Mouse (Mus musculus) ZHBTc4 (cell line): ENCODE measurements at regions not wholly inside any gene's neighbourhood (a gene's known extent, or its start where the extent isn't known, plus 50 kb on each side); places are given as distances from the start of the nearest gene placed in this dataset.

Source experiments
- DNase-seq: peaks from one replicate; pipeline ENCODE4 v3.0.0-alpha.2; 2011; ENCODE audit warnings: low read depth, low spot score

DNA sequence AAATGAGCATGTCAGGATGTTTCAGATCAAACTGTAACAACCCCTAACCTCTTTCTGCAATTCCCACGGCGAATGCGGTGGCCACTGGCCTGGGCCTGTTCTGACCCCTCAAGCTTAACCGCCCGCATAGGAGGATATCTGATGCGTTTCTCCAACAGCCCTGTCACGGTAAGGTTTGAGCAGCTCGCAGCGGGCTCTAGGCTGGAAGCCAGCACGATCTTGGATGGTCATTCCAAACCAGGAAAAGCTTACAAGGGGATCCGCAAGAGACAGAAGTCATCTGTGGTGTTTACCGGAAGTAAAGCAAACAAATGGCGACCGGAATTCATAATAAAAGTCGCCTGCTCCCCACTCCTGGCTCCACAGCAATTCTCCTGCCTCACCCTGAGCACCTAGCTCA lies 281.7 kb downstream of the Pdcd6ip start:
- DNase-seq: no peak

GRCm38 (mm10) chr9:113421645-113422044 lies 286.4 kb downstream of the Pdcd6ip start:
- DNase-seq: peak; percentile 78

- no peak for DNase-seq
These were observed 286.9 kb downstream of the Pdcd6ip start for GRCm38 (mm10) chr9:113421121-113421520.

DNA sequence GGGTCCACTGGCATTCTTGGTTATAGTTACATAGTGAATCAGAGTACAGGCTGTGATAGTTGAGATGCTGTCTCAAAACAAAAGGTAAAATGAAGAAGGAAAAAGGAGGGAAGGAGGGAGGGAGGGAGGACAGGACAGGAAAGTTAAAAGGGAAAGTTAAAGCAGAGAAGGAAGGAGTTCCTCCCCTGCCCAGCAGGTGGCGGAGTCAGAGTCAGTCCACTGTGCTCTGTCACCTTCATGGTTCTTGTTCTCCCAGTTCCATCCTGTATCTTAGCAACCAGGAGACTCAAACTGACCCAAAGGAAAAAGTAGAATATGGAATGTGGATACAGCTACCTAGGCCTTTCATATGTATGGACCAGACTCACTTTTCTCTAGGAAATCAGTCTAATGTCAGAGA lies 288.3 kb downstream of the Pdcd6ip start:
- DNase-seq: peak; percentile 78

DNA sequence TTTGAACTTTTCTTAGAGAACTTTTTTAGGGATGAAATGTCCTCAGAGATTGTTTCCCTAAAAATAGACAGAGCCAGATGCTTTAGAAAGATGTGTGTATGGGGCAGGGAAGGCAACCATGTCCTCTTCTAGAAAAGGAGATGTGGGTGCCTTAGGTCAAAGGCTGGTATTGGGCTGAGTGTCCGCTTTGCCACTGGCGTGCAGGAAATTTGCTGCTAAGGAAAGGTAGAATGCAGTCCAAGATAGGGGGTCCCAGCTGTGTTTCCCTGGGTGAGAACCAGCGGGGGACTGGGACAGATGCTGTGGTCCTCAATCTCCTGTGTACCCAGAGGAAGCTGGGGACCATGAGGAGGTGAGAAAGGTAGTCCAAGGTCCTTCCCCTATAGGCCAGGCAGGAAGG lies 291.0 kb downstream of the Pdcd6ip start:
- DNase-seq: no peak

DNA sequence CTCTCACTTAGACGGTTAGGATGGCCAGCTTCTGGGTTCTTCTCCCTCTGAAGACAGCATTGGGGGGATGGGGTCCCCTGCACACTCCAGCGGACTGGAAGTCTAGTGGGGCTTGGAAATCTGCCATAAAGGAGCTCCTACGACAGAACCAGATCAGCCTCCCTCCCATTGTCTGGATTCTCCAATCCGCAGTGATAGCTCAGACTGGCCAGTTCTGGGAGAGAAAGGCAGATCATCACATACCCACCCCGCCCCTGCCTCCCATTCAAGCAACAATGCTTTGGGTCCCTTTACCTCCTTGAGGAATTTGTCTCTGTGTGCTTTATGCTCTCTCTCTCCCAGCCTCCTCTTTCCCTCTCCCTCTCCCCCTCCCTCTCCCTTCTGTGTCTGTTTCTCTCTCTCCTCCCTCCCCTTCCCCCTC lies 292.5 kb downstream of the Pdcd6ip start:
- DNase-seq: peak; percentile 86

- DNase-seq: no peak
These were observed 293.4 kb downstream of the Pdcd6ip start for GRCm38 (mm10) chr9:113414690-113415089.

GRCm38 (mm10) chr9:113413851-113414250 lies 294.2 kb downstream of the Pdcd6ip start:
- no peak for DNase-seq

DNA sequence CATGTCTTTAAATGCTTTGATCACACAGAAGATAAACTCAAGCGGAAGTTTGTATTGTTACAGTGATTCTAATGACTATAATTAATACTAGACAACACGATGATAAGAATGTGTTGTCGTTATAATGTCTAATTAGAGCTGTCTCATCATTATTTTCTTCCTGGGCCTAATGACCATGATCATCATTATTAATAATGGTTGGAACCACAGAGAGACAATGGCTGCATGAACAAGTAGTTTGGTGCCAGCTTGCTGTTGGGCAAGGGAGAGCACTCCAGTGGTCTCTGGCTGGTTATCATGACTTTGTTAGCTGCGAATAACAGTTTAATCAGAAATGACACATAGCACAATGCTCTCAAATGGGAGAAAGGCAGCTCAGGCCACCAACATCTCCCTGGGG lies 296.4 kb downstream of the Pdcd6ip start:
- no peak for DNase-seq

- no peak for DNase-seq
These were observed 299.5 kb downstream of the Pdcd6ip start for GRCm38 (mm10) chr9:113408521-113408920.

- no peak for DNase-seq
These were observed 313.7 kb downstream of the Pdcd6ip start for GRCm38 (mm10) chr9:113394320-113394719.

- DNase-seq: no peak
These were observed 320.7 kb downstream of the Pdcd6ip start for GRCm38 (mm10) chr9:113387356-113387755.

GRCm38 (mm10) chr9:113381591-113382110 lies 326.4 kb downstream of the Pdcd6ip start:
- DNase-seq: no peak

DNA sequence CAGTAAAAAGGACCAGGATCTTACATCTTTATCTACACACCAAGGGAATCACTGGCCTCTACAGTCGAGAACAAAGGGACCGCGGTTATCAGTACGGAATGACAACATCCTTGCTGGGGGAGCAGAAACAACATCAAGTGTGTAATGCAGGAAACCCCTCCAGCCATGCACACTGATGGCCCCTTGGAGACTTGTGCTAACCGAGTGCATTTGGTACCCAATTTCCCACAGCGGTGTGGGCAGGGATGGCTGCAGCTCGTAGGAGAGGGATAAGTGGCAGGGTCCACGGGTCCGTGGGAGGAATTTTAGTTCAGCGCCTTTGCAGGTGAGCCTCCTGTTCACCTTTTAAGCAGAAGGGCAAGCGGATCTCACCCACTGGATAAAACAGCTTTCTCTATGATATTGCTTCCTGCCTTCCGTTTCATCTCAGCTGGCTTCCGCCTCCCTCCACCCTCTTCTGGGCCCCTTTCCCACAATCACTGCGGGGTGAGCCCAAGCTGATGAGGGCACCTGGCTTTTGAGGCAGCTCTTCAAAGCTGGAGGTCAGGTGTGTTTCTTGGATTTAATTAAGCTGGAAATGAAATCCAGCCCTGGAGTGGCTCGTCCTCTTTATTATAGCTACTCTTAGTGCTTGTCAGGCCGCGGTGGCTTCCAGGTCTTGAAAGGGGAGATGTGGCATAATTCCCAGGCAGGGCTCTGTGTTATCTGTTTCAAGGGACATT lies 327.5 kb downstream of the Pdcd6ip start:
- DNase-seq: no peak

- no peak for DNase-seq
These were observed 329.5 kb downstream of the Pdcd6ip start for GRCm38 (mm10) chr9:113378525-113378924.

DNA sequence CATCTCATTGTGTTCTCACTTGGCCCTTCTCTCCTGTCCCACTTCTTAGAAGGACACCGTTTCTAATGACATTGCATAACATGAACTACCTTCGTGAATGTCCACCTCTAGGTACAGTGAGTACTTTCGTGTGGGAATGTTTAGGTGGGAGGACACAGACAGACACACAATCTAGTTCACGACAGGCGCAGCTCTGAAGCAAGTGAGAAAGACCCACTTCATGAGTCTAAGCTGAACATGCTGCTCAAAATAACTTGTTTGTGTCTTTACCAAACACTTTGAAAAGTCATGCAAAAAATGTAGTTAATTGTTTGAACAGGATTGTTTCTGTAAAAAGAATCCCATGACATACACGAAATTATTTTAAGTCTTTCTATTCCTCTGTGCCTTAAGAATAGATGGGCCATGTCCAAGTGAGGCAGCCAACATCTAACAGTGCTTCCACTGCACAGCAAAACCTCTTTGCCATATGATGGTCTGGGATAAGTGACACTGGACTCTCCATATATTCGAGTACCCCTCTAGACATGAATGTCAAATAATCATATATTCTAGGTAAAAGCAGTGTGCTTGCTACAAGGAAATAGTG lies 336.2 kb downstream of the Pdcd6ip start:
- DNase-seq: no peak

- DNase-seq: no peak
These were observed 360.1 kb downstream of the Pdcd6ip start for GRCm38 (mm10) chr9:113347942-113348341.

DNA sequence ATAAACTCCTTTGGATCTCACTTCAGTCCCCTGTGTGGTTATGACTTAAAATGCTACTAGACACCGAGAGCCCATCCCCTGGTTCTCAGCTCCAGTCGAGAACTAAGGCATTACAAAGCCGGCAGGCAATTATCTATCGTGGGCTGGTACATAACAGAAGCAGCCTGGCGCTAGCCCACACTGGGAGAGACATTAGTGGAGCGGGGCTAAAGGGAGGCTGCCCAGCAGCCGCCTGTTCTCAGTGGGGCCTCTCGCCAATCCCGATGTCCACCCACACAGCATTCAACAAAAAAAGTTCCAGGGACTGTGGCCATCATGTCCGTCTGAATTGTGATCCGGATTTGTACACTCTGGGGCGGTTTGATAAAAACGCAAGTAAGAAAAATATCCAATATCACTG lies 361.5 kb downstream of the Pdcd6ip start:
- DNase-seq: peak; percentile 8

DNA sequence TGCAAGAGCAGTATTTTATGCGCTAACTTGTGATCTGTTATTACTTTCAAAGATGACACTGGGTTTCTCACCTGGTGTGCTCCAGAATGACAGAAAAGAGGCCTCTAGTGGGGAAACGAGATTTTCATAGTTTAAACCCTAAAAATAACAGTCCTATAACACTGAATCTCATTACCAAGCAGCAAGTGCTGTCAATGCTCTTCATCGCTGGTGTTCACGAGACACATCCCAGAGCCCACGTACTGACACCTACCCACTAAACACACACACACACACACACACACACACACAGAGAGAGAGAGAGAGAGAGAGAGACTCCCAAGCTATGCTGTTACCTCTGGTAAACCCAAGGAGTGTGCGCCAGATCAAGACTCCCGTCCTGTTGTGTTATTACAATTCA lies 365.9 kb downstream of the Pdcd6ip start:
- no peak for DNase-seq

GRCm38 (mm10) chr9:113340838-113341237 lies 367.2 kb downstream of the Pdcd6ip start:
- DNase-seq: no peak

DNA sequence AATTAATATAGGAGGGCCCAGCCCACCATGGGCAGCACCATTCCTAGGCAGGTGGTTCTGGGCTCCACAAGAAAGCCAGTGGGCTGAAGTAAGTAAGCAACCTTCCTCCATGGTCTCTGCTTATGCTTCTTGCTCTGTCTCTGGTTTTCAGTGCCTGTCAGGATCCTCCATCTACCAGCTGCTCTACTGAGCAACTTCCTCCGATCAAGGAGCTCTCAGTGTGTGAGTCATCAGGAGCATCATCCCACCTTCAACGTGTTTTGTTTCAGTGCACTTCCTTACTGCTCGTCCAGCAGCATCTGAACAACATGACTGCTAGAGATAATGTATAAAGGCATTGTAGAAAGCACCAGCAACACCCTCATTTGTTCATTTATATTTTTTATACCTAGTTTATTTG lies 368.0 kb downstream of the Pdcd6ip start:
- no peak for DNase-seq

- DNase-seq: peak; percentile 72
These were observed 383.6 kb downstream of the Pdcd6ip start for GRCm38 (mm10) chr9:113324489-113324888.
